Mouse (Mus musculus) heart, postnatal 0 days (tissue): ENCODE data around the gene Dio3. TPM values are rescaled to one million over a fixed set of nuclear protein-coding genes. Genes with fewer than 3 reads are reported as not detected.

Experiments used
- ATAC-seq: fragments of 200-750 bp; cut with Nextera tagmentation; 2 replicates; pipeline ENCODE4 v1.8.0; 2017; ENCODE audit warnings: low read depth, moderate number of reproducible peaks, moderate library complexity; ENCODE audit not compliant: insufficient read depth
- DNase-seq: peaks from one replicate; pipeline ENCODE4 v3.0.0-alpha.2; 2016; ENCODE audit warnings: low spot score
- H3K27ac ChIP-seq: fragments of 300-500 bp; sonication (generic); 2 replicates; pipeline ENCODE4 v1.5.1; 2014; ENCODE audit warnings: low read depth, mild to moderate bottlenecking
- H3K27me3 ChIP-seq: fragments of 300-500 bp; sonication (generic); 2 replicates; pipeline ENCODE4 v1.6.1; 2014; ENCODE audit warnings: low read length, mixed read lengths; ENCODE audit not compliant: control insufficient read depth, insufficient read depth
- H3K36me3 ChIP-seq: fragments of 300-500 bp; sonication (generic); replicated peaks from 2 replicates; pipeline ENCODE4 v1.6.1; 2014; ENCODE audit warnings: low read length, mixed read lengths; ENCODE audit not compliant: control insufficient read depth, insufficient read depth
- H3K4me1 ChIP-seq: fragments of 300-500 bp; sonication (generic); 2 replicates; pipeline ENCODE4 v1.6.1; 2014; ENCODE audit warnings: antibody characterized with exemption; ENCODE audit not compliant: control insufficient read depth, insufficient read depth
- H3K4me2 ChIP-seq: fragments of 300-500 bp; sonication (generic); 2 replicates; pipeline ENCODE4 v1.6.1; 2014; ENCODE audit warnings: low read depth, mild to moderate bottlenecking, low read length, moderate library complexity
- H3K4me3 ChIP-seq: fragments of 300-500 bp; sonication (generic); 2 replicates; pipeline ENCODE4 v1.5.1; 2014; ENCODE audit warnings: low read depth, low read length
- H3K9ac ChIP-seq: fragments of 300-500 bp; sonication (generic); replicated peaks from 2 replicates; pipeline ENCODE4 v1.6.1; 2014; ENCODE audit warnings: low read depth, low read length, mixed read lengths
- H3K9me3 ChIP-seq: fragments of 300-500 bp; sonication (generic); replicated peaks from 2 replicates; pipeline ENCODE4 v1.6.1; 2016; ENCODE audit warnings: low read length; ENCODE audit not compliant: control insufficient read depth
- CTCF ChIP-seq: IDR thresholded peaks from 2 replicates; pipeline ENCODE4 v1.5.1; 2016; ENCODE audit warnings: antibody characterized with exemption, control low read depth, low read depth
- EP300 ChIP-seq: IDR thresholded peaks from 2 replicates; pipeline ENCODE4 v1.6.1; 2016; ENCODE audit warnings: antibody characterized with exemption, low read depth
- WGBS: fragments of 180-500 bp; shearing (Covaris S2); extraction: QIAGEN DNeasy Blood & Tissue Kit; methylation state at CpG from one replicate; pipeline ENCODE4 v1.1.7; 2014; 5-methylcytosine and 5-hydroxymethylcytosine counted together
- polyA plus RNA-seq: library from polyadenylated mRNA; unstranded; fragments of >200 nt; fragmentation: Nextera tagmentation; extraction: Ambion mirVana; gene quantifications from 2 replicates; pipeline ENCODE4 v1.2.1, GENCODE M21; 2015
- total RNA-seq: library from RNA; depleted of rRNA; stranded (reverse); fragments of >200 nt; gene quantifications from 2 replicates; pipeline ENCODE4 v1.2.3, GENCODE M21; 2014; ENCODE audit warnings: low replicate concordance; rRNA removed

Gene Dio3
- total RNA-seq: not detected in 2 replicates
- polyA plus RNA-seq: not detected in 2 replicates

DNA sequence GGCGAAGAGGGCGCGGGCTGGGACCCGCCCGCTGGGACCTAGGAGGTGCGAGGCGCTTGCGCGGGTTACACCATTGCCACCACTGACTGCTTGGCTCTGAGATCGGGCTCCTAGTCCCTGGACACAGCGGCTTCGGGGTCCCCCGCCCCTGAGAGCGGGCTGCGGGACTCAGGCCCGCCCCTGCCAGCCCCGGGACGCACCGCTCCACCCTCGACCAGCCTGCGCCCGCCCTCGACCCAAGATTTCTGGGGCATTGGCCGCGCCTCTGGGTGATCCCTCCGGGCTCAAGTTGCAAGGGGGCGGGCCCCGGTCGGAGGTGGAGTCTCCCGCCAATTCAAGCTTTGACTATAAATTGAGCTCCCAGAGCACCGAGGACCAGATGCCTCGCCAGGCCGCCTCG lies at the start of gene Dio3:
Gene Dio3 (plus strand): TSS at position 216 of the 400 bp plus-strand sequence.
- Histone ChIP-seq H3K4me2 (peak within 1 kb of the TSS; percentile 48), H3K4me1 (no peaks in the 10 kb centered on the region), H3K9me3 (no peaks in the 10 kb centered on the region), H3K27me3 (peaks cover 97% of the 10 kb centered on the region), H3K9ac (no peak within 1 kb of the TSS), H3K36me3 (no peaks in the 10 kb centered on the region), H3K4me3 (peak within 1 kb of the TSS; percentile 31), H3K27ac (no peak within 1 kb of the TSS)
- DNase-seq (no peak), ATAC-seq (no peak)
- WGBS: under 1% methylated on average over 34 of the region's 34 CpGs
- TF ChIP-seq EP300 (no peak), CTCF (no peak)

DNA sequence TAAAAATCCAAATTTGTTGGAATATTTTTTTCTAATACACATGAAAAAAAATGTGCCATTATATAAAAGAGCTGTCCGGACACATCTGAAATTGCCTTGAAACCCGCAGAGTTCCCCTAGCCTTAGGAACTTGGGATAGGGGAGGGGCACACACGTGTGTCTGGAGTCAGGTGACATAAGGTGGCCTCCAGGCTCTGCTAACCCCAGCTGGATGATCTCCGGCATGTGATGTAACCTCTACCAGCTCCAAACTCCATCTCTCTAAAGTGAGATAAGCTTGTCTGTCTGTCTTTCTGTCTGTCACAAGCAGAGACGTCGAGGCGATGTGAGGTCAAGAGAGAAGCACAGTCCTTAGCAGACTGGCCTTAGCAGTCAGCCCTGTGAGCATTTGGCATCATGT lies 48.6 kb upstream of the Dio3 start:
- DNase-seq (no peak), ATAC-seq (no peak)
- Histone ChIP-seq H3K27ac (no peak overlapping the region), H3K36me3 (no peaks in the 10 kb centered on the region), H3K4me1 (no peaks in the 10 kb centered on the region), H3K4me2 (no peak overlapping the region), H3K4me3 (no peak overlapping the region), H3K9me3 (no peaks in the 10 kb centered on the region), H3K9ac (no peak overlapping the region), H3K27me3 (0 out of 2 replicates have a peak, but pooled peaks cover 4% of the 10 kb centered on the region)
- no peak for TF ChIP-seq EP300
- no peak for TF ChIP-seq CTCF
- 62% methylated on average over 7 of the region's 7 CpGs for WGBS

GRCm38 (mm10) chr12:110230767-110231166 lies 48.1 kb upstream of the Dio3 start:
- ATAC-seq: no peak
- Histone ChIP-seq H3K4me1 (no peaks in the 10 kb centered on the region), H3K9ac (no peak overlapping the region), H3K27ac (no peak overlapping the region), H3K36me3 (no peaks in the 10 kb centered on the region), H3K27me3 (0 out of 2 replicates have a peak, but pooled peaks cover 4% of the 10 kb centered on the region), H3K4me3 (no peak overlapping the region), H3K9me3 (no peaks in the 10 kb centered on the region), H3K4me2 (no peak overlapping the region)
- TF ChIP-seq EP300: no peak
- TF ChIP-seq CTCF: no peak
- DNase-seq: no peak
- WGBS: 70% methylated on average over 8 of the region's 8 CpGs

GRCm38 (mm10) chr12:110231709-110232600 lies 46.9 kb upstream of the Dio3 start:
- no peak for DNase-seq
- Histone ChIP-seq H3K27ac (no peak overlapping the region), H3K4me3 (no peak overlapping the region), H3K4me1 (no peaks in the 10 kb centered on the region), H3K27me3 (0 out of 2 replicates have a peak, but pooled peaks cover 4% of the 10 kb centered on the region), H3K36me3 (no peaks in the 10 kb centered on the region), H3K9me3 (no peaks in the 10 kb centered on the region), H3K9ac (no peak overlapping the region), H3K4me2 (no peak overlapping the region)
- WGBS: 77% methylated on average over 13 of the region's 13 CpGs
- ATAC-seq: no peak
- TF ChIP-seq EP300 (no peak), CTCF (no peak)

DNA sequence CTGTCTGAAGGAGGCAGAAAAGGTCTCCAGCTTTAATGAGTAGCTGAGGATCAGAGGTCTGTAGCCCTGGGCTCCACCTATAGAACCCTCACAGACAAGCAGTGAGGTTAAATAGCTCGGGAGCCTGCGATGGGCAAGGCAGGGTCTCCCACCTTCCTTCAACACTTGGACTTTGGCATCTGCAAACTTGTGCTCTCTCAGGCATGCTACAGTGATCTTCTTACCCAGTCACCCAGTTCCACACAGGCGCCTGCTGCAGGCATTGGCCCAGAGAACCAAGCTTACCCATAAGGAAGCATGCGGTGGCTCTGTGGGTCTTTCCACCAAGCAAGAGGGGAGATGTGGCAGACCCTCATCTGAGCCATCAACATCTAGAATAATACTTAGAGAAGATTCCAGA lies 43.0 kb upstream of the Dio3 start:
- TF ChIP-seq EP300 (no peak), CTCF (no peak)
- 90% methylated on average over 4 of the region's 4 CpGs for WGBS
- Histone ChIP-seq H3K9ac (no peak overlapping the region), H3K9me3 (no peaks in the 10 kb centered on the region), H3K36me3 (no peaks in the 10 kb centered on the region), H3K4me3 (no peak overlapping the region), H3K27me3 (no peaks in the 10 kb centered on the region), H3K4me2 (no peak overlapping the region), H3K4me1 (no peaks in the 10 kb centered on the region), H3K27ac (no peak overlapping the region)
- ATAC-seq (no peak), DNase-seq (no peak)
